Mouse (Mus musculus) E14TG2a.4 (cell line): ENCODE measurements at regions not wholly inside any gene's neighbourhood (a gene's known extent, or its start where the extent isn't known, plus 50 kb on each side); places are given as distances from the start of the nearest gene placed in this dataset.

ENCODE experiments used
- CTCF ChIP-seq: conservative IDR thresholded peaks from 2 replicates; pipeline ENCODE4 v1.5.1; 2014; ENCODE audit warnings: low read length
- NANOG ChIP-seq: IDR thresholded peaks from 2 replicates; pipeline ENCODE4 v1.6.1; 2014; ENCODE audit warnings: borderline replicate concordance, low read length, mixed read lengths

DNA sequence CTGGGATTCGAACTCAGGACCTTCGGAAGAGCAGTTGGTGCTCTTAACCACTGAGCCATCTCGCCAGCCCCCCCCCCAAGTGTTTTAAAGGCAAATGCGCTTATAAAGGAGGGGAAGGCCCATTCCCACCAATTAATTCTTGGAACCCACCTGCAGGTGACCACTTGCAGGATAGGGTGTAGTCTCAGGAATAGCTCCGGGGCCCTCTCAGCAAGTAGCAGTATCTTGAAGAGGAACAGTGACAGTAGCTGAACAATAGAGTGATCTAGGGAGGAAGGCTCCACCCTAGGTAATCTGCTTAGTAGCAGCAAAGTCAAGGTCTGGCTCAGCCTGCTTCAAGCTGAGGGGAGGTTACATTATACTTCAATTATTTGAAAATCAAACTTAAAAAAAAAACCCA lies 1056.6 kb downstream of the 9330182O14Rik start:
- TF ChIP-seq CTCF (no peak), NANOG (no peak)
